Mouse (Mus musculus): ENCODE data around the gene Rhox4a2. TPM values are rescaled to one million over a fixed set of nuclear protein-coding genes. Genes with fewer than 3 reads are reported as not detected.
"Not testable (repeated sequence)": the region's sequence is repeated elsewhere in the genome, so short reads cannot be mapped to it uniquely, and the experiment has no call there.

The Rhox4a2 gene
- total RNA-seq (2018; cell fraction: chromatin; rRNA removed): not detected
- not detected for total RNA-seq (2018; cell fraction: cytosol; rRNA removed)
- not detected for total RNA-seq (2018; cell fraction: nucleus; rRNA removed)
- polyA plus RNA-seq (2018): not detected in 3 replicates

DNA sequence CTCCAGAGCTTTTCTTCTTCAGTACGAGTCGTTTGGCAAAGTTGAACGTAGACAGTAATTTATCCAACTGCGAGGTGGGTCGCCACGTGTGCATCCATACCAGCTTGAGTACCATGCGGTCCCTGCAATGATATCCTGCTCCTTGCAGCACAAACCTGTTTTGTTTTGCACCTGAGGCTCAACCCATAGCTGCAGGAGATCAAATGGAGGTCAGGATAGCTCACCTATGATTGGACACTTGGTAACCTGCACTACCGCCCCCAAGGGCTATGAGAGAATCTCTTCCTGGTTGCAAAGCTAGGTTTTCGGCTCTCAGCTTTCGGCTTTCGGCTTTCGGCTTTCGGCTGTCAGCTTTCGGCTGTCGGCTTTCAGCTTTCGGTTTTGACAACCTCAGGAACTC, at the start of gene Rhox4a2:
TSS of gene Rhox4a2 (plus strand) at position 301 of the 400 bp plus-strand sequence.
- WGBS (ENCODE audit: missing documents): no CpG with 5 or more reads among the region's 16 CpGs
- H3K79me2 ChIP-seq (ENCODE audit: inconsistent target); H3K36me3 ChIP-seq (ENCODE audit: inconsistent target); H3K4me3 ChIP-seq (ENCODE audit: inconsistent target); H3K27ac ChIP-seq: not testable (repeated sequence)

DNA sequence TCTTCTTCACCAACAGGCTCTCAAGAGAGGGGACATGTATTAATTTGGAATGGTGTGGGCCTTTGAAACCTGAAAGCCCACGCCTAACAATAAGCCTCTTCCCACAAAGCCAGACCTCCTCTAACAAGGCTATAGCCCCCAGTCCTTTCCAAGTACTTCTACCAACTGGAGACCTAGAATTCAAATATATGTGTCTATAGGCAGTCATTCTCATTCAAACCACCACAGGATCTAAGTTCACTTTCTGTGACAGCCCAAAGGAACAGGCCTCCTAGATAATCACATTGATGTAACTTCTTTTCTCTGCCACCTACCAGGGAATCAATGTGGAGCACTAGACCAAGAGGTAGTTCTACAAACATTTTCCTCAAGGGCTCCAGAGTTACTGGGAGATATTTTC, 10.9 kb upstream of the Rhox4a2 start, which contains the start of gene Rhox3a2:
TSS of gene Rhox3a2 (plus strand) at position 301 of the 400 bp plus-strand sequence.
- H3K36me3 ChIP-seq (ENCODE audit: inconsistent target); H3K27ac ChIP-seq; H3K4me3 ChIP-seq (ENCODE audit: inconsistent target); H3K79me2 ChIP-seq (ENCODE audit: inconsistent target): not testable (repeated sequence)
- no CpG with 5 or more reads among the region's 1 CpGs for WGBS (ENCODE audit: missing documents)

DNA sequence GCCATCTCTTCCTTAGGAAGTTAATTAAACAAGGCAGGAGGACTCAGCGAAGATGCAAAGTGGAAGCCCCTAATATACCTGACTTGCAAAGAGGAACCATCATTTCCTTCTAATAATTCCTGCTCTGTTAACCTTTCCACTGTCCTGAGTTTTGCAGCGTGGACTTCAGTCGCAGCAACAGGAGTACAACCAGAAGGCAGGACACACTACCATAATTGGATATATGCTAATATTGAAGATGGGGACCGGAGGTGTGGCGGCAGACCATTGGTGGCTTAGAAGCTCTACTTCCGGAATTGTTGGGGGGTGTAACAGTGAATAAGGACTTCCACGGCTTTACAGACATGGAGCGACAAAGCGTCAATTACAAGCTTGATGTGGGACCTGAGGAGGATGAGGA, 21.1 kb downstream of the Rhox4a2 start, which contains the start of gene Rhox2b:
TSS of gene Rhox2b (plus strand) at position 301 of the 400 bp plus-strand sequence.
- H3K4me3 ChIP-seq (ENCODE audit: inconsistent target); H3K79me2 ChIP-seq (ENCODE audit: inconsistent target); H3K36me3 ChIP-seq (ENCODE audit: inconsistent target); H3K27ac ChIP-seq: not testable (repeated sequence)
- WGBS (ENCODE audit: missing documents): no CpG with 5 or more reads among the region's 9 CpGs

DNA sequence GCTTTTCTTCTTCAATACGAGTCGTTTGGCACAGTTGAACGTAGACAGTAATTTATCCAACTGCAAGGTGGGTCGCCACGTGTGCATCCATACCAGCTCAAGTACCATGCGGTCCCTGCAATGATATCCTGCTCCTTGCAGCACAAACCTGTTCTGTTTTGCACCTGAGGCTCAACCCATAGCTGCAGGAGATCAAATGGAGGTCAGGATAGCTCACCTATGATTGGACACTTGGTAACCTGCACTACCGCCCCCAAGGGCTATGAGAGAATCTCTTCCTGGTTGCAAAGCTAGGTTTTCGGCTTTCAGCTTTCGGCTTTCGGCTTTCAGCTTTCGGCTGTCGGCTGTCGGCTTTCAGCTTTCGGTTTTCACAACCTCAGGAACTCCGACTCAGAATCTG, 41.5 kb downstream of the Rhox4a2 start, which contains the start of gene Rhox4b:
TSS of gene Rhox4b (plus strand) at position 301 of the 400 bp plus-strand sequence.
- H3K4me3 ChIP-seq (ENCODE audit: inconsistent target); H3K27ac ChIP-seq; H3K36me3 ChIP-seq (ENCODE audit: inconsistent target); H3K79me2 ChIP-seq (ENCODE audit: inconsistent target): not testable (repeated sequence)
- 91% methylated on average over 6 of the region's 15 CpGs for WGBS (ENCODE audit: missing documents)

Other genes with a start within 250 kb of the Rhox4a2 start
- gene Akap14, start 222.0 kb upstream of the Rhox4a2 start, polyA plus RNA-seq (2018): not detected in 3 replicates
- gene Ndufa1, start 199.7 kb upstream of the Rhox4a2 start, polyA plus RNA-seq (2018): 328 to 367 TPM (median 332 TPM) in 3 replicates
- gene Rnf113a1, start 199.6 kb upstream of the Rhox4a2 start, polyA plus RNA-seq (2018): 1.6 to 2.0 TPM (median 1.7 TPM) in 3 replicates
- gene Gm9, start 179.8 kb upstream of the Rhox4a2 start, polyA plus RNA-seq (2018): not detected in 3 replicates
- gene Rhox1, start 168.6 kb upstream of the Rhox4a2 start, polyA plus RNA-seq (2018): not detected in 3 replicates
- not detected in 3 replicates for gene Rhox2a, start 145.9 kb upstream of the Rhox4a2 start, polyA plus RNA-seq (2018)
- gene Rhox3a, start 140.9 kb upstream of the Rhox4a2 start, polyA plus RNA-seq (2018): not detected in 3 replicates
- not detected in 3 replicates for gene Rhox4a, start 125.5 kb upstream of the Rhox4a2 start, polyA plus RNA-seq (2018)
- gene Rhox3a2, start 10.8 kb upstream of the Rhox4a2 start, polyA plus RNA-seq (2018): not detected in 3 replicates
- not detected in 3 replicates for gene Rhox2b, start 21.2 kb downstream of the Rhox4a2 start, polyA plus RNA-seq (2018)
- gene Rhox4b, start 41.6 kb downstream of the Rhox4a2 start, polyA plus RNA-seq (2018): not detected in 3 replicates
- not detected in 3 replicates for gene Rhox2c, start 62.8 kb downstream of the Rhox4a2 start, polyA plus RNA-seq (2018)
- not detected in 3 replicates for gene Rhox3c, start 67.7 kb downstream of the Rhox4a2 start, polyA plus RNA-seq (2018)
- not detected in 3 replicates for gene Rhox4c, start 89.5 kb downstream of the Rhox4a2 start, polyA plus RNA-seq (2018)
- gene Rhox2d, start 102.6 kb downstream of the Rhox4a2 start, polyA plus RNA-seq (2018): not detected in 3 replicates
- gene Rhox4d, start 123.5 kb downstream of the Rhox4a2 start, polyA plus RNA-seq (2018): not detected in 3 replicates
- not detected in 3 replicates for gene Rhox2e, start 139.6 kb downstream of the Rhox4a2 start, polyA plus RNA-seq (2018)
- not detected in 3 replicates for gene Rhox3e, start 151.2 kb downstream of the Rhox4a2 start, polyA plus RNA-seq (2018)
- not detected in 3 replicates for gene Rhox4e, start 166.6 kb downstream of the Rhox4a2 start, polyA plus RNA-seq (2018)
- gene Rhox2f, start 180.6 kb downstream of the Rhox4a2 start, polyA plus RNA-seq (2018): not detected in 3 replicates
- not detected in 3 replicates for gene Rhox3f, start 190.1 kb downstream of the Rhox4a2 start, polyA plus RNA-seq (2018)
- gene Rhox4f, start 216.9 kb downstream of the Rhox4a2 start, polyA plus RNA-seq (2018): not detected in 3 replicates
- not detected in 3 replicates for gene Rhox3g, start 237.8 kb downstream of the Rhox4a2 start, polyA plus RNA-seq (2018)

All from macrophage (primary cell).